Mouse (Mus musculus): ENCODE measurements around the gene Them4. TPM values are rescaled to one million over a fixed set of nuclear protein-coding genes. Genes with fewer than 3 reads are reported as not detected.
A peak's percentile ranks its signal among the peaks of the same experiment; 100 is the strongest.
"Not testable (repeated sequence)": the region's sequence is repeated elsewhere in the genome, so short reads cannot be mapped to it uniquely, and the experiment has no call there.

Them4 gene
- polyA plus RNA-seq (2015; fragmentation: Nextera tagmentation; extraction: Ambion mirVana) = 10.3 and 10.6 TPM in 2 replicates

DNA sequence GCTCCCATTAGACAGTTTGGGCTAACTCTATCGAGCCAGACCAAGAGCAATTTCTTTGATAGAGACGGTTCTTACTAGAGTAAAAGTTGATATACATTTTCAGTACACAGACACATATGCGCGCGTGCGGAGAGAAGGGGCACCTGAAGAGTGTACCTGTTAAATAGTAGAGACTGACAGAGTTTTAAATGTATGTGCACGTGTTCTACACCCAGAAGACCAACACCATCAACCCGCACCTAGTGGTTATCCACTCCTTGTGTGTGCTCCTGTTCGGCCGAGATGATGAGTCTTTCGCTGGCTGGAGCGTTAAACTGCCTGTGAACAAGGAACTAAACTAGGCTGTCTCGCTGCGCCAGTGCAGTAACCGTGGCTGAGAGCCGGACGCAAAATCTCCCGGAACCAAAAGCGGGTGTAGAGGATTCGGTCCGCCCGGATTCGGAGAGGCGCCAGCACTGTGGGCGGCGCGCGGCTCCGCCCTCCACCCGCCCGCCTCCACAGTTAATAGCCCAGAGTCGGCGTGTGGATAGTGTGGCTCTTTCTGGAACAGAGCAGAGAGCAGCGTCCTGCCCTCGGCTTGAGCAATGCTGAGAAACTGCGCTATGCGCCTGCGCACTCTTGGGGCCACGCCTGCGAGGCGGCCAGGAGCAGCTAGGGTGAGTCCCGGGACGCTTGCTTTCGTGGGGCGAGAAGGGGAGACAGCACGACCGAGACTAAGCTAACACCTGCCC lies at the start of gene Them4:
Them4 (plus strand) TSS at position 457 of the 731 bp plus-strand sequence.
- Histone ChIP-seq H3K9me3 (no peaks in the 10 kb centered on the region), H3K36me3 (no peaks in the 10 kb centered on the region), H3K9ac (peak within 1 kb of the TSS; percentile 85), H3K4me3 (peak within 1 kb of the TSS; percentile 68), H3K4me2 (peak within 1 kb of the TSS; percentile 64), H3K27ac (peak within 1 kb of the TSS; percentile 88), H3K4me1 (peaks cover 6% of the 10 kb centered on the region; the same call in 1 of the 2 replicates), H3K27me3 (no peaks in the 10 kb centered on the region)
- ATAC-seq (ENCODE audit: borderline replicate concordance, extremely low read depth, low FRiP score, low TSS enrichment) = peak; percentile 100
- under 1% methylated on average over 47 of the region's 47 CpGs for WGBS

GRCm38 (mm10) chr3:94260598-94260997 lies 49.3 kb upstream of the Them4 start:
- H3K4me2 ChIP-seq = no peak overlapping the region
- 41% methylated on average over 6 of the region's 6 CpGs for WGBS
- H3K9ac ChIP-seq = no peak overlapping the region
- no peak overlapping the region for H3K27ac ChIP-seq
- no peak for ATAC-seq (ENCODE audit: borderline replicate concordance, extremely low read depth, low FRiP score, low TSS enrichment)
- H3K4me3 ChIP-seq = no peak overlapping the region
- H3K36me3 ChIP-seq = no peaks in the 10 kb centered on the region
- H3K9me3 ChIP-seq = no peaks in the 10 kb centered on the region
- no peaks in the 10 kb centered on the region for H3K4me1 ChIP-seq
- H3K27me3 ChIP-seq = no peaks in the 10 kb centered on the region

- not testable (repeated sequence) for H3K4me2 ChIP-seq; H3K9ac ChIP-seq; ATAC-seq (ENCODE audit: borderline replicate concordance, extremely low read depth, low FRiP score, low TSS enrichment); H3K27ac ChIP-seq; H3K36me3 ChIP-seq; H3K4me1 ChIP-seq; H3K4me3 ChIP-seq; H3K9me3 ChIP-seq; H3K27me3 ChIP-seq
- WGBS = 59% methylated on average over 1 of the region's 1 CpGs
Measured at GRCm38 (mm10) chr3:94263736-94264135, 46.2 kb upstream of the Them4 start, which contains the start of gene Gm4778. TSS of gene Gm4778 (plus strand) at chr3:94264036.

DNA sequence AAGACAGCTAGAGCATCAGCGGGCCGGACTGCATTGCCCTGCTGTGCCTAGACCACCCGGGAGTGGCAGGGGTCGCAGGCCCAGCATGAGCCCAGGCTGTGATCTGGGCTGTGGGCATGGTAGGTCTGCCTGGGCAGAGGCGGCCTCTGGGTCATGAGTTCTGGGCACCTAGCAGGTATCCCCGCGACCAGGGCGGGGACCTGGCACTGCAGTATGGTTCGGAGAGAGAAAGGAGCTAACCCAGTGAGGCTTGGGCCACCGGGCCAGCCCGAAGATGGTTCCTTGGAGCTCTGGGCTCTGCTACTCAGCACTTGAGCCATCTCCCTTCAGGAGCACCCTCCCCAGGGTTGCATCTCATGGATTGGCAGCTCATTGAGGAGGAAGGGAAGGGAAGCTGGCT lies 33.9 kb upstream of the Them4 start:
- Histone ChIP-seq H3K4me1 (no peaks in the 10 kb centered on the region), H3K27me3 (no peaks in the 10 kb centered on the region), H3K4me3 (no peak overlapping the region), H3K4me2 (no peak overlapping the region), H3K9me3 (no peaks in the 10 kb centered on the region), H3K36me3 (no peaks in the 10 kb centered on the region), H3K9ac (no peak overlapping the region), H3K27ac (no peak overlapping the region)
- ATAC-seq (ENCODE audit: borderline replicate concordance, extremely low read depth, low FRiP score, low TSS enrichment) = no peak
- WGBS = 84% methylated on average over 11 of the region's 11 CpGs

DNA sequence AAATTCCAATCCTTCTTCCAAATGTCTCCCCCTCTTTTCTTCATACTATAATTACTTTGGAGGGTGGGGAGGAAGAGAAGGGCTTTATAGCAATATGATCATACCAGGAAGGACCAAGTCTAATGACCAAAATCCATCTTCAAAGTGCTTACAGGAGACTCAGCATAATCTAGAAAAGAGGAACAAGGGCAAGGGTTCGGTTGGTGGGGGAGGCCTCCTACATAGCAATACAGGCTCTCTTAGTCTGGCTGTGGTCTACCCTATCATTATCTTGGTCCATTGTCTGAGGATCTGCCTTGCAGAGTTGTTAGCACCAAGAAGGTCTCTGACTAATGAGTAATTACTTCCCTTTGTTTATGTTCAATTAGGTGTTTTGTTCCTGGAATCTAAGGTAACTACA lies 4.4 kb upstream of the Them4 start:
- Histone ChIP-seq H3K4me2 (no peak overlapping the region), H3K36me3 (no peaks in the 10 kb centered on the region), H3K27me3 (no peaks in the 10 kb centered on the region), H3K9me3 (no peaks in the 10 kb centered on the region), H3K4me1 (0 out of 2 replicates have a peak, but pooled peaks cover 3% of the 10 kb centered on the region), H3K4me3 (no peak overlapping the region), H3K9ac (no peak overlapping the region), H3K27ac (no peak overlapping the region)
- no peak for ATAC-seq (ENCODE audit: borderline replicate concordance, extremely low read depth, low FRiP score, low TSS enrichment)
- WGBS = 76% methylated on average over 1 of the region's 1 CpGs

- Histone ChIP-seq H3K27ac (no peak overlapping the region), H3K27me3 (no peaks in the 10 kb centered on the region), H3K4me3 (no peak overlapping the region), H3K36me3 (no peaks in the 10 kb centered on the region), H3K4me2 (no peak overlapping the region), H3K9ac (no peak overlapping the region), H3K4me1 (peaks cover 6% of the 10 kb centered on the region; the same call in 1 of the 2 replicates), H3K9me3 (no peaks in the 10 kb centered on the region)
- no peak for ATAC-seq (ENCODE audit: borderline replicate concordance, extremely low read depth, low FRiP score, low TSS enrichment)
Measured at GRCm38 (mm10) chr3:94306975-94307374, 2.9 kb upstream of the Them4 start.

DNA sequence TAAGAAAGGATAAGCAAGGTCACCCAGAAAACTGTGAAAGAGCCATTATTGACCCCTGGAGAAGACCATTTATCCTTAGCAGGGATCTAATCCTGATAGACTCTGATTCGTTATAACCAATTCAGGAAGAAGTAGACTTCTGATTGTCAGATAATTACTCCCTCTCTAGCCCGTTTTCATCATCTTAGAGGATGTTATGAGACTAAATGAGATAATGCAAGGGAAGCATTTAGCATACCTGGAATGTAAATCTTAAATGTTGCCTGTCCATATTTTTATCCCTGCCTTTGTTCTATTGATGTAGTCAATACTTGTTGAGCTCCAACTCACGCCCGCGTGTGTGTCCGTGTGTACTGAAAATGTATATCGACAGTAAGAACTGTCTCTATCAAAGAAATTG lies 602 bp downstream of the Them4 start:
- no peaks in the 10 kb centered on the region for H3K27me3 ChIP-seq
- H3K27ac ChIP-seq = peak overlapping the region; percentile 88
- no peaks in the 10 kb centered on the region for H3K9me3 ChIP-seq
- H3K9ac ChIP-seq = peak overlapping the region; percentile 85
- no peaks in the 10 kb centered on the region for H3K36me3 ChIP-seq
- WGBS = 37% methylated on average over 7 of the region's 7 CpGs
- ATAC-seq (ENCODE audit: borderline replicate concordance, extremely low read depth, low FRiP score, low TSS enrichment) = no peak
- H3K4me1 ChIP-seq = peaks cover 6% of the 10 kb centered on the region; the same call in 1 of the 2 replicates
- peak overlapping the region; percentile 68 for H3K4me3 ChIP-seq
- H3K4me2 ChIP-seq = peak overlapping the region; percentile 64

DNA sequence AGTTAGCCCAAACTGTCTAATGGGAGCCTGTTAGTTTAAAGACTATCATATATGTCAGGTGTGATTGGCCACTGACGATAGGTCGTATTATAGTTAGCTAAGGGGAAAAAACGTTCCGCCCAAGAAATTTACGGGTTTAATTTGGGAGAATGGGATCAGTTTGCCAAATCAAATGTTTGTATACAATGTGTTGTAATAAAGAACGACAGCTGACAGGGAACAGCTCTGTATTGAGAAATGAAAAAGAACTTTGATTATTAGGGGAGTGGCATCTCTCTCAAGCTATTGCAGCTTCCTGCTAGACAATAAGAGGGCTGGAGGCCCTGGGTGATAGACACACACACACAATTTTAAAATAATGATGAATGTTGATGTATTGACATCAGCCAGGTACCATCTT lies 1.0 kb downstream of the Them4 start:
- Histone ChIP-seq H3K27ac (no peak overlapping the region), H3K4me2 (peak overlapping the region; percentile 64), H3K27me3 (no peaks in the 10 kb centered on the region), H3K4me1 (peaks cover 6% of the 10 kb centered on the region; the same call in 1 of the 2 replicates), H3K4me3 (peak overlapping the region; percentile 68), H3K9ac (no peak overlapping the region), H3K36me3 (no peaks in the 10 kb centered on the region), H3K9me3 (no peaks in the 10 kb centered on the region)
- no peak for ATAC-seq (ENCODE audit: borderline replicate concordance, extremely low read depth, low FRiP score, low TSS enrichment)
- WGBS = 67% methylated on average over 6 of the region's 6 CpGs

GRCm38 (mm10) chr3:94311376-94311775 lies 1.5 kb downstream of the Them4 start:
- no peak for ATAC-seq (ENCODE audit: borderline replicate concordance, extremely low read depth, low FRiP score, low TSS enrichment)
- no peak overlapping the region for H3K27ac ChIP-seq
- H3K9me3 ChIP-seq = no peaks in the 10 kb centered on the region
- WGBS = 80% methylated on average over 4 of the region's 4 CpGs
- peaks cover 6% of the 10 kb centered on the region; the same call in 1 of the 2 replicates for H3K4me1 ChIP-seq
- H3K4me3 ChIP-seq = no peak overlapping the region
- H3K27me3 ChIP-seq = no peaks in the 10 kb centered on the region
- peak overlapping the region; percentile 64 for H3K4me2 ChIP-seq
- H3K9ac ChIP-seq = no peak overlapping the region
- H3K36me3 ChIP-seq = no peaks in the 10 kb centered on the region

DNA sequence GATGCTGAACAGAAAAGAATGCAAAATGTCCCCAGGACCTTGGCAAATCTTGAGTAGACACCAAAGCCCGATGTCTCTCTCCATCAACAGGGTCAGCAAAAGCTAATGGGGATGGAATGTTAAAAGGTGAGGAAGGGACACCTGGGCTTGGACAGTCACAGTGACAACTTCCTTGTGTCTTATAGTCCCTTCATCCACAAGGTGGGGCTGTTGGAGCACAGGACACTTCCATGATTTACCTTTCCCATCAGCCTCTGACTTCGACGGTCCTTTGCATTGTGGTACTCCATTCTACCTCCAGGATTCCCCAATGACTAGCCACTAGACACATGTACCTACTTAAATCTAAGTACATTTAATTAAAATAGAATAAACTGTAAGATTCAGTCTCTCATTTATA lies 18.8 kb downstream of the Them4 start:
- ATAC-seq (ENCODE audit: borderline replicate concordance, extremely low read depth, low FRiP score, low TSS enrichment) = no peak
- WGBS = 48% methylated on average over 3 of the region's 3 CpGs

DNA sequence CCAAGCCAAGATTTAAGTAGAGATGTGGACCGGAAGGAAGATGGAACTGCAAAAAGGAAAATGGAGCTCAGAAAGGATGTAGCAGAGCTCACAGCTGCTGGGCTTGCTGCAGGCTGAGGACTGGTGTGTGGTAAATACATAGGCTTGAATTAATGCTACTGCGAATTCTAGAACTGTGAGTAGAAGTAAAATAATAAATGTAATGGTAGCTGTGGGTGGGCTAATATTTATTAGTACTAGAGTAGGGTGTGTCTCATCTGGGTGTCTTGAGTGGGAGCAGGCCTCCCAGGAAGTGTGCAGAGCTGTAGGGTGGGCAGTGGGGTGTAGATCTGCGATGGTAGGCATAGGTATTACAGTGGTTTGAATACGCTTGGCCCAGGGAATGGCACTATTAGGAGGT lies 24.6 kb downstream of the Them4 start:
- no peak overlapping the region for H3K9ac ChIP-seq
- no peaks in the 10 kb centered on the region for H3K27me3 ChIP-seq
- H3K4me3 ChIP-seq = no peak overlapping the region
- no peak for ATAC-seq (ENCODE audit: borderline replicate concordance, extremely low read depth, low FRiP score, low TSS enrichment)
- no peak overlapping the region for H3K4me2 ChIP-seq
- H3K4me1 ChIP-seq = no peaks in the 10 kb centered on the region
- 92% methylated on average over 4 of the region's 4 CpGs for WGBS
- no peaks in the 10 kb centered on the region for H3K9me3 ChIP-seq
- 0 out of 2 replicates have a peak, but pooled peaks cover 6% of the 10 kb centered on the region for H3K36me3 ChIP-seq
- no peak overlapping the region for H3K27ac ChIP-seq

More for the DNA sequence above, 18.8 kb downstream of the Them4 start:
- Histone ChIP-seq H3K9ac (no peak overlapping the region), H3K4me2 (no peak overlapping the region), H3K27ac (no peak overlapping the region), H3K4me3 (no peak overlapping the region), H3K9me3 (no peaks in the 10 kb centered on the region), H3K27me3 (no peaks in the 10 kb centered on the region), H3K36me3 (0 out of 2 replicates have a peak, but pooled peaks cover 6% of the 10 kb centered on the region), H3K4me1 (no peaks in the 10 kb centered on the region)

DNA sequence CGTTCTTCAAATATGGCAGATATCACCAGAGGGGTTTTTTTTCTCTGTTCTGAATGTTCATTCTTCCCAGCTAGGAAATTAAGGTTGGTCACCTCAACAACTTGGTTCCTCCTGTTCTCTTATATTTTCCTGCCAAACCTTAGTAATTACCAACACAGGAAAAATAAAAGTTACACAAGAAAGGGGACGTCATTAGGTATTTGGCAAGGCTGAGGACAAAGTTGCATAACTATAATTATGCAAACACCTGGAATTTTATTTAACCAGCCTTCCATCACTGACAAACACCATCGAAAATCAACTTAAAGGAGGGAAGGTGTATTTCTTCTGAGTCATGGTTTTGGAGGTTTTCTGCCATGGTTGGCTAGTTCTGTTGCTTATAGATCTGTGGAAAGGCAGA lies 28.6 kb downstream of the Them4 start:
- no peak overlapping the region for H3K9ac ChIP-seq
- H3K36me3 ChIP-seq = no peaks in the 10 kb centered on the region
- H3K4me1 ChIP-seq = 0 out of 2 replicates have a peak, but pooled peaks cover 5% of the 10 kb centered on the region
- H3K9me3 ChIP-seq = no peaks in the 10 kb centered on the region
- no peak for ATAC-seq (ENCODE audit: borderline replicate concordance, extremely low read depth, low FRiP score, low TSS enrichment)
- H3K27me3 ChIP-seq = no peaks in the 10 kb centered on the region
- no peak overlapping the region for H3K4me3 ChIP-seq
- no peak overlapping the region for H3K4me2 ChIP-seq
- 77% methylated on average over 3 of the region's 3 CpGs for WGBS
- no peak overlapping the region for H3K27ac ChIP-seq
